Mouse (Mus musculus) stomach, embryonic 16.5 days (tissue): ENCODE measurements around the gene Unc93b1. TPM values are rescaled to one million over a fixed set of nuclear protein-coding genes. Genes with fewer than 3 reads are reported as not detected.

Source experiments
- ATAC-seq: fragments of 200-750 bp; cut with Nextera tagmentation; 2 replicates; pipeline ENCODE4 v1.8.0; 2017; ENCODE audit warnings: moderate number of reproducible peaks, moderate TSS enrichment; ENCODE audit not compliant: insufficient read depth, low FRiP score
- H3K27ac ChIP-seq: fragments of 300-500 bp; sonication (generic); 2 replicates; pipeline ENCODE4 v1.5.1; 2014; ENCODE audit warnings: low read length
- H3K27me3 ChIP-seq: fragments of 300-500 bp; sonication (generic); 2 replicates; pipeline ENCODE4 v1.6.1; 2014; ENCODE audit warnings: low read length, control low read depth, mixed read lengths; ENCODE audit not compliant: control insufficient read depth, insufficient read depth
- H3K36me3 ChIP-seq: fragments of 300-500 bp; sonication (generic); 2 replicates; pipeline ENCODE4 v1.6.1; 2014; ENCODE audit warnings: low read length; ENCODE audit not compliant: control insufficient read depth, insufficient read depth
- H3K4me1 ChIP-seq: fragments of 300-500 bp; sonication (generic); 2 replicates; pipeline ENCODE4 v1.6.1; 2014; ENCODE audit warnings: low read length, control low read depth, mixed read lengths; ENCODE audit not compliant: control insufficient read depth, insufficient read depth
- H3K4me2 ChIP-seq: fragments of 300-500 bp; sonication (generic); 2 replicates; pipeline ENCODE4 v1.6.1; 2014; ENCODE audit warnings: low read depth, low read length, mixed read lengths
- H3K4me3 ChIP-seq: fragments of 300-500 bp; sonication (generic); replicated peaks from 2 replicates; pipeline ENCODE4 v1.5.1; 2014; ENCODE audit warnings: mild to moderate bottlenecking, low read length
- H3K9ac ChIP-seq: fragments of 300-500 bp; sonication (generic); 2 replicates; pipeline ENCODE4 v1.6.1; 2014; ENCODE audit warnings: low read length
- H3K9me3 ChIP-seq: fragments of 300-500 bp; sonication (generic); replicated peaks from 2 replicates; pipeline ENCODE4 v1.6.1; 2016; ENCODE audit warnings: low read length, control low read depth; ENCODE audit not compliant: control insufficient read depth
- WGBS: fragments of 180-500 bp; shearing (Covaris S2); extraction: QIAGEN DNeasy Blood & Tissue Kit; methylation state at CpG from one replicate; pipeline ENCODE4 v1.1.7; 2014; 5-methylcytosine and 5-hydroxymethylcytosine counted together
- polyA plus RNA-seq: library from polyadenylated mRNA; unstranded; fragments of >200 nt; fragmentation: Nextera tagmentation; extraction: Ambion mirVana; gene quantifications from 2 replicates; pipeline ENCODE4 v1.2.1, GENCODE M21; 2015

Gene Unc93b1
- polyA plus RNA-seq, 1 experiment from 2014 or later, result 29.9 TPM

DNA sequence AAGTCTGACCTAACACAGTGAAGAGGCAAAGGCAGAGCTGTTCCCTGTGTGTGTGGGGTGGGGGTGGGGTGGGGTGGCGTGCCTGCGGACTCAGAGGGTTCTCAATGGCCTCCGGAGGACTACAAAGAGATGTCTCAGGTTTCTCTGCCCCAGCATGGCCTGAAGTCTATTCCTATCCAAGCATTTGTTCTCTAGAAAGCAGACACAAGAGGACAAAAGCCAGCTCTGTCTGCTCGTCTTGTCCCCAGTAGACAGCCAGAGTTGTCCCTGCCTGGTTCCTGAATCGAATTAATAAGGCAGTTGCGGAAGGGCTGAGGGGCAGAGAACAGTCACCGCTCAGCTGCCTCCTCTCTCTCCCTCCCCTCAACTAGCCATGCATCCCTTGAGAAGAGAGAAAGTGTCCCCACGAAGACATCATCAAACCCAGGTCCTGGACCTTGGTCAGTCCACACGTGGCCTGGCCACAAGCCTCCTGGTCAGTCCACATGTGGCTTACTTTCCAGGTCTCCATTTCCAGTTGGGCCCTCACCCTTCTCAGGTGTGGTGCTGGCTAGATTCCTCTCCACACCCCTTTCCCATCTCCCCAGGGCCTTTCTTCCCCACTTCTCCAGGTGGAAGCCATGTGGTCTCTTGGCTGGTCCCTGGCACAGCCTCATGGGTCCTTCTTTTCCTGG lies 48.7 kb downstream of the Unc93b1 start:
- H3K9ac ChIP-seq, result no peak overlapping the region
- no peaks in the 10 kb centered on the region for H3K27me3 ChIP-seq
- no peak overlapping the region for H3K4me2 ChIP-seq
- H3K4me3 ChIP-seq, result no peak overlapping the region
- H3K27ac ChIP-seq, result no peak overlapping the region
- H3K9me3 ChIP-seq, result no peaks in the 10 kb centered on the region
- ATAC-seq, result no peak
- 55% methylated on average over 9 of the region's 9 CpGs for WGBS
- H3K36me3 ChIP-seq, result no peaks in the 10 kb centered on the region
- H3K4me1 ChIP-seq, result peaks cover 14% of the 10 kb centered on the region

DNA sequence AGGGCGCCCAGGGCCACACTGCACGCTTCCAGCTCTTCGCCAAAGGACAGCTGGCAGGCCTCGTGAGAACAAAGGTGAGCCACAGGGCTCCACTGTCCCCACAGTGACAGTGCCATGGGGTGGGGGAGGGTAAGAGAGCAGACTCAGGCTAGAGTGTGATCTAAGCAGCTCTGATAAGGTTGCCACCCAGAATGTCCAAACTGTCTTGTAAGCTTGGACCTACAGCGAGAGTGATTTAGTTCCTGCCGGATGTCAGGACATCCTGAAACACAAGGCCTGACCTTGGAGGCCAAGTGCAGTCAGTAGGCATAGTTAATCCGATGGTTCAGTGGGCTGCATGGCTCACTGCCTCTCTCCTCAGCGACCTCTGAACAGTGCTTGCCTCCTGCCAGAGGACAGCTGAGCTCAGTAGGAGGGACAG lies 50.3 kb downstream of the Unc93b1 start:
- Histone ChIP-seq H3K27ac (0 out of 2 replicates have a peak overlapping the region, but pooled peaks have one; percentile 21), H3K27me3 (no peaks in the 10 kb centered on the region), H3K9ac (no peak overlapping the region), H3K4me3 (no peak overlapping the region), H3K4me2 (no peak overlapping the region), H3K4me1 (peaks cover 12% of the 10 kb centered on the region), H3K9me3 (no peaks in the 10 kb centered on the region), H3K36me3 (no peaks in the 10 kb centered on the region)
- ATAC-seq, result no peak
- 34% methylated on average over 8 of the region's 8 CpGs for WGBS

DNA sequence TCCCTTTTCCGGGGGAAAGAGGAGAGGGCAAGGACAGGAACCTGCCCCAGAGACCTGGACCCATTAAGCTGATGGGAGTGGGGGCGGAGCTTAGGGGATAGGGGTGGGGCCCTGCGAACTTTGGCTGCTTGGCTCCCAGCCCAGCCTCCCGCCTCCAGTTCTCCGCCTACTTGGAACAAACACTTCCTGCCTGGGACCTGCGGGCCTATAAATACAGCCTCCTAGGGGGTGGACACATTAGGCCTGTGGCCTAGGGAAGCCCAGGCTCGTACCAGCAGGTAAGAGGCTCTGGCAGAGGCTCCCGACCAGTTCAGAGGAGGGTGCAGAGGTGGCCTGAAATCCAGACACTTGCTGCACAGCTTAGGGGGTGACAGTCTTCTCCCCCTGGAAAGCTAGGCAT lies 51.3 kb downstream of the Unc93b1 start, which contains the start of gene Acy3:
Gene Acy3, plus strand, starts transcription at position 237 of the 400 bp plus-strand sequence.
- WGBS, result 8% methylated on average over 8 of the region's 8 CpGs
- peak within 1 kb of the TSS; percentile 15; the same call in 1 of the 2 replicates for H3K4me3 ChIP-seq
- peak within 1 kb of the TSS; percentile 69 for H3K9ac ChIP-seq
- H3K27me3 ChIP-seq, result no peaks in the 10 kb centered on the region
- peak within 1 kb of the TSS; percentile 40 for H3K4me2 ChIP-seq
- H3K4me1 ChIP-seq, result peaks cover 12% of the 10 kb centered on the region
- peak within 1 kb of the TSS; percentile 70 for H3K27ac ChIP-seq
- H3K9me3 ChIP-seq, result no peaks in the 10 kb centered on the region
- no peaks in the 10 kb centered on the region for H3K36me3 ChIP-seq
- ATAC-seq, result peak; percentile 84

DNA sequence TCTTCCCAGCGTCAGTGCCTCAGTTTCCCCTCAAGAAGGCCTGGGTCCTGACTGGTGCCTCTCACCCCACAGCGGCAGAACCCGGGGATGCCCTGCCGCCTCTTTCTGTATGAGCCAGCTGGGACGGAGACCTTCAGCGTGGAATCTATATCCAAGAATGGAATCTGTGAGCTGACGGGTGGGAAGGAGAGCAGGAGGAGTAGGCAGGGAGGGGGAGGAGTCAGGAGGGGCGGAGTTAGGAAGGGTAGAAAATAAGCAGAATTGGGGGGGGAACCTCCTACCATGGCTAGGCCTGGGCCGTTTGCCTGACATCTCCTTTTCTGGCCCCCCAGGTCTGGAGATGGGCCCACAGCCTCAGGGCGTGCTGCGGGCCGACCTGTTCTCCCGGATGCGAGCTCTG lies 53.1 kb downstream of the Unc93b1 start:
- H3K4me1 ChIP-seq, result peaks cover 12% of the 10 kb centered on the region
- no peak for ATAC-seq
- no peak overlapping the region for H3K27ac ChIP-seq
- H3K4me3 ChIP-seq, result no peak overlapping the region
- H3K36me3 ChIP-seq, result no peaks in the 10 kb centered on the region
- H3K9me3 ChIP-seq, result no peaks in the 10 kb centered on the region
- H3K4me2 ChIP-seq, result no peak overlapping the region
- no peaks in the 10 kb centered on the region for H3K27me3 ChIP-seq
- 83% methylated on average over 14 of the region's 14 CpGs for WGBS
- H3K9ac ChIP-seq, result no peak overlapping the region

DNA sequence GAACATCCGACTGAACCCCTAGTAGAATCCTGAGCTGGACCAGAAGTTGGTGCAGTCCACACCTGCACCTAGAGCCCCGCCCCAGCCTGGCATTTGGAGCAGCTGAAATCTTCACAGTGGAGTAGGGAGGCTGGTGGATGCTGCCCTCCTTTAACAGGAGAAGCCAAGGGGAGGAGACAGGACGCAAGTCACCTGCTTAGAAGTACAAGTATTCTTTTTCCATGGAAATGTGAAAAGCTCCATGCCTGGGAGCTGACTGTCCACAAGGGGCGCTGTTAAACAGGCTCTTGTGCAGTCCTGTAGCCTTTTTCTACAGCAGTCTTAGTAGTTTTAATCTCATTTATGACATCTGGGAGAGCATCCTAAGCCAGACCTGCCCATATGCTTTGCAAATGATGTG lies 53.8 kb downstream of the Unc93b1 start:
- Histone ChIP-seq H3K9ac (no peak overlapping the region), H3K4me2 (no peak overlapping the region), H3K9me3 (no peaks in the 10 kb centered on the region), H3K4me1 (peaks cover 12% of the 10 kb centered on the region), H3K36me3 (no peaks in the 10 kb centered on the region), H3K27ac (no peak overlapping the region), H3K4me3 (no peak overlapping the region), H3K27me3 (no peaks in the 10 kb centered on the region)
- WGBS, result 86% methylated on average over 4 of the region's 4 CpGs
- ATAC-seq, result no peak

DNA sequence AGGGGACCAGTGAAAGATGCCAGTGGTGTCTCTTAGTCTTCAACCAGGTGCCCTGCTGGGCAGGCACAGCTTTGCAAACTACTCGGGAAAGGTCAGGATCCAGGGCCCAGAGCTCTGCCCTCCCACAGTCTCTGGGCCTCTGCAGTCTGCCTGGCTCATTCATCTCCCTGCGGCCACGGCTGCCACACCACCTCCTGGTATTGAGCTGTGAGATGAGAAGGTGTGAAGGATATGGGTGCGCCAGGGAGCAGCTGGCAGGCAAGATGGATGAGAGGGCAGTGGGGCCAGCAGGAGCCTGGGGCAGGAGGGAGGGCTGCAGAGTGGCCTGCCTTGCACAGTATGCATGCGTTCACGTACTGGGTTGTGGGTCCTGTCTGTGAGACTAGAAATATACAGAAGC lies 55.8 kb downstream of the Unc93b1 start:
- no peaks in the 10 kb centered on the region for H3K36me3 ChIP-seq

DNA sequence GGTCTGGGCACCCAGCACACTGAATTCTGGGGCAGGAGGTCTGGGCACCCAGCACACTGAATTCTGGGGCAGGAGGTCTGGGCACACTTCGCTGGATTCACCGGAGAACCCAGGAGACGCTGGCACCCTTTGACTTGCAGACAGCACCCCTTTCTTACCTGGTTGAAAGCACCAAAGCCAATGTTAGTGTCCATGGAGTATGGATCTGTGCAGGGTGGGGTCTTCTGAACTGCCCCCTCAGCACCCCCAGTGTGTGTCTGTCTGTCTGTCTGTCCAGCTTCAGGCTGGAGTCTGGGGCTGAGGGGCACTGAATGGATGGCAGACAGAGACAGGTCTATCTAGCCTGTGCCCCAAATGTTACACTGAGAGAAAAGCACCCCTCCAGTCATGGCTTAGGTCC lies 56.6 kb downstream of the Unc93b1 start:
- no peak overlapping the region for H3K9ac ChIP-seq
- peaks cover 5% of the 10 kb centered on the region for H3K4me1 ChIP-seq
- no peak overlapping the region for H3K4me3 ChIP-seq
- H3K27me3 ChIP-seq, result no peaks in the 10 kb centered on the region
- no peak overlapping the region for H3K27ac ChIP-seq
- no peak overlapping the region for H3K4me2 ChIP-seq
- H3K9me3 ChIP-seq, result no peaks in the 10 kb centered on the region
- WGBS, result 94% methylated on average over 3 of the region's 3 CpGs
- no peak for ATAC-seq
- H3K36me3 ChIP-seq, result no peaks in the 10 kb centered on the region

More for the DNA sequence above, 55.8 kb downstream of the Unc93b1 start:
- ATAC-seq, result no peak
- Histone ChIP-seq H3K9me3 (no peaks in the 10 kb centered on the region), H3K27me3 (no peaks in the 10 kb centered on the region), H3K4me2 (no peak overlapping the region), H3K9ac (no peak overlapping the region), H3K27ac (no peak overlapping the region), H3K4me3 (no peak overlapping the region), H3K4me1 (peaks cover 12% of the 10 kb centered on the region)
- WGBS, result 25% methylated on average over 6 of the region's 6 CpGs

DNA sequence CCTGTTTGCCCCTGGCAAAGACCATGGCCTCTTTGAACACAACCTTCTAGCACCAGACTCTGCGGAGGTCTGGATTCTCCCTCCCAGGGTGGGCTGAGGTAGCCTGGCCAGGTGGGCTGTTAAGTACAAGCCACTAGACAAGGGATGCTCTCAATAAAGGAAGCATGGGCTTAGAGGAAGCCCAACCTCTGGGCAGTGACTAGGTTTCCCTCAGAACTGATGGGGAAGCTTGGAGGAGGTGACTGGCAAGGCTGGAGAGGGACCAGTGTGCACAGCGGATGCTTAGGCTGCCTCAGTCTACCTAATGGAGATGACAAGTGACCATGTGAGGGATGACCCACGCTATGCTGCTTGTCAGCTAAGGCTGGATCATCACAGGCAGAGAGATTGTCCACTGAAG lies 57.0 kb downstream of the Unc93b1 start:
- Histone ChIP-seq H3K9ac (no peak overlapping the region), H3K27ac (no peak overlapping the region), H3K36me3 (no peaks in the 10 kb centered on the region), H3K4me2 (no peak overlapping the region), H3K4me1 (peaks cover 1% of the 10 kb centered on the region), H3K9me3 (no peaks in the 10 kb centered on the region), H3K27me3 (no peaks in the 10 kb centered on the region), H3K4me3 (no peak overlapping the region)
- WGBS, result 87% methylated on average over 3 of the region's 3 CpGs
- no peak for ATAC-seq

DNA sequence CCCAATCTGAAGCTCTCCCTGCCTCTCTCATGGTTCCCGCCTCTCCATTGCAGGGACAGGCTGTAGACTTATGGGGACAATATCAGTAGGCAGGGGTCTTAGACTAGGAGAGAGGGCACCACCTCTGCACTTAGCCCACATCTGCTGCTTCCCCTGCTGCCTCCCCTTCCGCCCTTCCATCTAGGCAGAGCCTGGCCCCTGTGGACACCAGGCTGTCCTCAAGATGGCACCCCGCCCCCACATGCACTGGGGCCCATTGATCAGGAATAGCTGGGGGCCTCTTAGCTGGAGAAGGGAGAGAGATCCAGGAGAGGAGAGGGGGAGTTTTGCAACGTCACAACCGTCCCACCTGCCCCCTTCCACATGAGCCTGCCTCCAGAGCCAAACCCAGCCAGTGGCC lies 57.4 kb downstream of the Unc93b1 start, which contains the start of gene Tbx10:
Gene Tbx10, plus strand, starts transcription at position 337 of the 400 bp plus-strand sequence.
- no peak within 1 kb of the TSS for H3K9ac ChIP-seq
- H3K9me3 ChIP-seq, result no peaks in the 10 kb centered on the region
- ATAC-seq, result no peak
- no peaks in the 10 kb centered on the region for H3K4me1 ChIP-seq
- H3K27ac ChIP-seq, result no peak within 1 kb of the TSS
- no peak within 1 kb of the TSS for H3K4me3 ChIP-seq
- no peak within 1 kb of the TSS for H3K4me2 ChIP-seq
- no peaks in the 10 kb centered on the region for H3K27me3 ChIP-seq
- H3K36me3 ChIP-seq, result no peaks in the 10 kb centered on the region
- WGBS, result 59% methylated on average over 5 of the region's 5 CpGs
